Mouse (Mus musculus) olfactory bulb, adult 2 months (tissue): ENCODE results near the gene Ift88.

Experiments used
- CTCF ChIP-seq: fragments of 200-500 bp; IDR thresholded peaks from 2 replicates; pipeline ENCODE4 v1.5.1; 2012; ENCODE audit warnings: low read depth, mild to moderate bottlenecking, low read length, moderate library complexity; ENCODE audit not compliant: insufficient read depth
- POLR2A ChIP-seq: fragments of 200-500 bp; IDR thresholded peaks from 2 replicates; pipeline ENCODE4 v1.6.1; 2012; ENCODE audit warnings: mild to moderate bottlenecking, low read depth, low read length, moderate library complexity; ENCODE audit not compliant: insufficient read depth

DNA sequence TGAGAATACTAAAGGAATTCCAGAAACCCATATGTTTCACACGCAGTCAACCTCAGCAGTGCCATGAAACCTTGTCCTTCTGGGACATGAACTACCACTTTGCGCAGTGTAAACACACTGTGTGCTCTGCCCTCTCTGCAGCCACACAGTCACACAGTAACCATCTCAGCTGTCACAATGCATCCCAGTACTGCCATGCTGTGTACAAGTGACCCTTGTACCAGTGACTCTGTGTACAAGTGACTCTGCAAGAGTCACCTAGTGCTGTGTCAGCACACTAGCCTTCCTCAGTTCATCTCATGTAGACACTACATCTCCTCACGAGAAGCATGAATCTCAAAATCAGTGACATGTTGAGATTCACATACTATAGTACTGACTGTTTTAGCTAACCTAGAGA lies 108.7 kb downstream of the Ift88 start:
- TF ChIP-seq POLR2A (no peak), CTCF (no peak)
